Mouse (Mus musculus) liver, postnatal 0 days (tissue): ENCODE results near the gene Dffb. TPM values are rescaled to one million over a fixed set of nuclear protein-coding genes. Genes with fewer than 3 reads are reported as not detected.

ENCODE experiments used
- ATAC-seq: fragments of 200-750 bp; cut with Nextera tagmentation; 2 replicates; pipeline ENCODE4 v1.8.0; 2017; ENCODE audit warnings: mild to moderate bottlenecking, moderate library complexity
- DNase-seq: peaks from one replicate; pipeline ENCODE4 v3.0.0-alpha.2; 2016
- H3K27ac ChIP-seq: fragments of 300-500 bp; sonication (generic); 2 replicates; pipeline ENCODE4 v1.5.1; 2014; ENCODE audit warnings: antibody characterized with exemption, moderate library complexity, mild to moderate bottlenecking, low read depth
- H3K27me3 ChIP-seq: fragments of 300-500 bp; sonication (generic); 2 replicates; pipeline ENCODE4 v1.6.1; 2014; ENCODE audit warnings: low read length, control low read depth, mixed read lengths; ENCODE audit not compliant: insufficient read depth
- H3K36me3 ChIP-seq: fragments of 300-500 bp; sonication (generic); replicated peaks from 2 replicates; pipeline ENCODE4 v1.6.1; 2014; ENCODE audit warnings: mild to moderate bottlenecking, control low read depth, low read length, moderate library complexity, mixed read lengths; ENCODE audit not compliant: insufficient read depth
- H3K4me1 ChIP-seq: fragments of 300-500 bp; sonication (generic); 2 replicates; pipeline ENCODE4 v1.6.1; 2014; ENCODE audit warnings: antibody characterized with exemption, mild to moderate bottlenecking, control low read depth; ENCODE audit not compliant: insufficient read depth
- H3K4me2 ChIP-seq: fragments of 300-500 bp; sonication (generic); 2 replicates; pipeline ENCODE4 v1.6.1; 2014; ENCODE audit warnings: low read depth, mild to moderate bottlenecking, low read length, moderate library complexity, mixed read lengths
- H3K4me3 ChIP-seq: fragments of 300-500 bp; sonication (generic); 2 replicates; pipeline ENCODE4 v1.5.1; 2014; ENCODE audit warnings: low read depth, low read length
- H3K9ac ChIP-seq: fragments of 300-500 bp; sonication (generic); replicated peaks from 2 replicates; pipeline ENCODE4 v1.6.1; 2014; ENCODE audit warnings: mild to moderate bottlenecking, moderate library complexity
- H3K9me3 ChIP-seq: fragments of 300-500 bp; sonication (generic); 2 replicates; pipeline ENCODE4 v1.6.1; 2016; ENCODE audit warnings: mild to moderate bottlenecking, control low read depth, low read length, mixed read lengths
- CTCF ChIP-seq: sonication (generic); IDR thresholded peaks from 2 replicates; pipeline ENCODE4 v1.5.1; 2016; ENCODE audit warnings: antibody characterized with exemption, low read depth
- EP300 ChIP-seq: IDR thresholded peaks from 2 replicates; pipeline ENCODE4 v1.6.1; 2016; ENCODE audit warnings: antibody characterized with exemption, low read depth, mild to moderate bottlenecking
- WGBS: fragments of 180-500 bp; shearing (Covaris S2); extraction: QIAGEN DNeasy Blood & Tissue Kit; methylation state at CpG from one replicate; pipeline ENCODE4 v1.1.7; 2014; ENCODE audit not compliant: insufficient replicate concordance; 5-methylcytosine and 5-hydroxymethylcytosine counted together
- polyA plus RNA-seq: library from polyadenylated mRNA; unstranded; fragments of >200 nt; fragmentation: Nextera tagmentation; extraction: Ambion mirVana; gene quantifications from 2 replicates; pipeline ENCODE4 v1.2.1, GENCODE M21; 2015

Dffb gene
- polyA plus RNA-seq, 1 experiment from 2014 or later = 4.6 TPM

- Histone ChIP-seq H3K4me2 (no peak overlapping the region), H3K27ac (no peak overlapping the region), H3K36me3 (peaks cover 32% of the 10 kb centered on the region), H3K9ac (no peak overlapping the region), H3K9me3 (no peaks in the 10 kb centered on the region), H3K4me1 (no peaks in the 10 kb centered on the region), H3K27me3 (no peaks in the 10 kb centered on the region), H3K4me3 (no peak overlapping the region)
- TF ChIP-seq CTCF = no peak
- 77% methylated on average over 2 of the region's 2 CpGs for WGBS
- ATAC-seq (no peak), DNase-seq (no peak)
Observed at GRCm38 (mm10) chr4:153968063-153968462, 6.9 kb downstream of the Dffb start.

- TF ChIP-seq CTCF (no peak), EP300 (no peak)
- Histone ChIP-seq H3K4me2 (no peak overlapping the region), H3K36me3 (peaks cover 34% of the 10 kb centered on the region), H3K4me1 (no peaks in the 10 kb centered on the region), H3K27me3 (no peaks in the 10 kb centered on the region), H3K27ac (no peak overlapping the region), H3K4me3 (no peak overlapping the region), H3K9ac (no peak overlapping the region), H3K9me3 (no peaks in the 10 kb centered on the region)
- ATAC-seq (no peak), DNase-seq (no peak)
- WGBS = 78% methylated on average over 2 of the region's 2 CpGs
Observed at GRCm38 (mm10) chr4:153967556-153967955, 7.4 kb downstream of the Dffb start.

- no peak for DNase-seq
- no peak for TF ChIP-seq EP300
- TF ChIP-seq CTCF = no peak
- H3K4me1 ChIP-seq = no peaks in the 10 kb centered on the region
- H3K27ac ChIP-seq = no peak overlapping the region
- H3K36me3 ChIP-seq = peaks cover 43% of the 10 kb centered on the region
- no peak overlapping the region for H3K4me3 ChIP-seq
- WGBS = 81% methylated on average over 5 of the region's 5 CpGs
- no peak for ATAC-seq
- no peak overlapping the region for H3K4me2 ChIP-seq
- H3K9ac ChIP-seq = no peak overlapping the region
- H3K27me3 ChIP-seq = no peaks in the 10 kb centered on the region
- H3K9me3 ChIP-seq = no peaks in the 10 kb centered on the region
Observed at GRCm38 (mm10) chr4:153966651-153967050, 8.3 kb downstream of the Dffb start.

- H3K9ac ChIP-seq = no peak overlapping the region
- H3K36me3 ChIP-seq = peaks cover 34% of the 10 kb centered on the region
- H3K4me1 ChIP-seq = peaks cover 11% of the 10 kb centered on the region
- 80% methylated on average over 7 of the region's 7 CpGs for WGBS
- H3K4me3 ChIP-seq = no peak overlapping the region
- DNase-seq (no peak), ATAC-seq (no peak)
- H3K4me2 ChIP-seq = no peak overlapping the region
- no peak for TF ChIP-seq EP300
- no peak for TF ChIP-seq CTCF
- no peaks in the 10 kb centered on the region for H3K27me3 ChIP-seq
- no peak overlapping the region for H3K27ac ChIP-seq
- no peaks in the 10 kb centered on the region for H3K9me3 ChIP-seq
Observed at GRCm38 (mm10) chr4:153962631-153963030, 12.3 kb downstream of the Dffb start.

GRCm38 (mm10) chr4:153957444-153958250 lies 17.3 kb downstream of the Dffb start:
- ATAC-seq = peak; percentile 72
- peaks cover 24% of the 10 kb centered on the region for H3K36me3 ChIP-seq
- no peaks in the 10 kb centered on the region for H3K9me3 ChIP-seq
- H3K4me3 ChIP-seq = peak overlapping the region; percentile 78
- peak overlapping the region; percentile 89 for H3K9ac ChIP-seq
- H3K27ac ChIP-seq = peak overlapping the region; percentile 97
- peak; percentile 67 for DNase-seq
- peaks cover 18% of the 10 kb centered on the region for H3K4me1 ChIP-seq
- under 1% methylated on average over 31 of the region's 37 CpGs for WGBS
- no peaks in the 10 kb centered on the region for H3K27me3 ChIP-seq
- peak overlapping the region; percentile 91 for H3K4me2 ChIP-seq
- TF ChIP-seq EP300 (no peak), CTCF (no peak)

GRCm38 (mm10) chr4:153956569-153957405 lies 18.1 kb downstream of the Dffb start, which contains the start of gene A430005L14Rik:
Gene A430005L14Rik, plus strand, starts transcription at chr4:153957237.
- DNase-seq = peak; percentile 96
- no peaks in the 10 kb centered on the region for H3K9me3 ChIP-seq
- no peaks in the 10 kb centered on the region for H3K27me3 ChIP-seq
- TF ChIP-seq EP300 (no peak), CTCF (peak; percentile 31)
- peaks cover 18% of the 10 kb centered on the region for H3K4me1 ChIP-seq
- H3K27ac ChIP-seq = peak within 1 kb of the TSS; percentile 97
- H3K4me3 ChIP-seq = peak within 1 kb of the TSS; percentile 78
- peak within 1 kb of the TSS; percentile 91 for H3K4me2 ChIP-seq
- WGBS = 4% methylated on average over 54 of the region's 67 CpGs
- ATAC-seq = peak; percentile 94
- peak within 1 kb of the TSS; percentile 89 for H3K9ac ChIP-seq
- H3K36me3 ChIP-seq = peaks cover 16% of the 10 kb centered on the region
